ENCODE assay signal across 8 mouse cellular contexts in genomic region chr7:54458386-54458785, GRCm38 (mm10).
DNase-seq lines count a peak whose midpoint lies in the region; ATAC-seq and TF ChIP-seq lines count a peak whose summit lies in the region.

No protein-coding gene starts in this region.

- no peak for ATAC-seq in intestine, postnatal 0 days
- no peak for ATAC-seq in intestine, embryonic 15.5 days
- no peak for ATAC-seq in erythroid progenitor cell, adult 5-6 weeks (replicated peaks; ENCODE audit: low FRiP score, poor library complexity, severe bottlenecking)

- WGBS in intestine, postnatal 0 days = 59% methylated on average over 2 of the region's 2 CpGs
- WGBS in intestine, embryonic 15.5 days = 47% methylated on average over 2 of the region's 2 CpGs

- TF ChIP-seq CTCF in intestine, postnatal 0 days (IDR thresholded peaks at IDR 0.05; ENCODE audit: low read depth) = peak; percentile 64

- H3K4me1 ChIP-seq in intestine, postnatal 0 days (replicated peaks; ENCODE audit: control insufficient read depth, insufficient read depth, low read length) = no peaks in the 10 kb centered on the region
- no peaks in the 10 kb centered on the region for H3K4me1 ChIP-seq in intestine, embryonic 15.5 days (replicated peaks)

- peak; percentile 28 for DNase-seq in Muller cell, postnatal 12 days (ENCODE audit: inconsistent ontology term)
- DNase-seq in embryo, embryonic 10 days (ENCODE audit: low spot score) = peak; percentile 40
- DNase-seq in layer of hippocampus, postnatal 14 days (ENCODE audit: low spot score in 2 of 2) = peak; percentile 10 to 37
- peak; percentile 12 for DNase-seq in telencephalon, adult 2 months (ENCODE audit: low read depth, low spot score)
- DNase-seq in cerebellum, adult 11 months = no peak

- no peak overlapping the region for H3K4me2 ChIP-seq in intestine, postnatal 0 days (replicated peaks; ENCODE audit: low read depth)
- no peak overlapping the region for H3K4me2 ChIP-seq in intestine, embryonic 15.5 days (replicated peaks)

- H3K9ac ChIP-seq in intestine, postnatal 0 days (ENCODE audit: low read depth, low read length) = no peak overlapping the region
- H3K9ac ChIP-seq in intestine, embryonic 15.5 days = no peak overlapping the region

- H3K9me3 ChIP-seq in intestine, postnatal 0 days (ENCODE audit: control insufficient read depth) = no peaks in the 10 kb centered on the region
- no peaks in the 10 kb centered on the region for H3K9me3 ChIP-seq in intestine, embryonic 15.5 days

- H3K27me3 ChIP-seq in intestine, postnatal 0 days (replicated peaks; ENCODE audit: control insufficient read depth, insufficient read depth, low read length) = no peaks in the 10 kb centered on the region
- H3K27me3 ChIP-seq in intestine, embryonic 15.5 days (replicated peaks) = no peaks in the 10 kb centered on the region

- H3K36me3 ChIP-seq in intestine, postnatal 0 days (ENCODE audit: control insufficient read depth, insufficient read depth) = no peaks in the 10 kb centered on the region
- no peaks in the 10 kb centered on the region for H3K36me3 ChIP-seq in intestine, embryonic 15.5 days

- no peak overlapping the region for H3K27ac ChIP-seq in intestine, postnatal 0 days (ENCODE audit: low read depth, low read length)
- H3K27ac ChIP-seq in intestine, embryonic 15.5 days = no peak overlapping the region

- no peak overlapping the region for H3K4me3 ChIP-seq in intestine, postnatal 0 days (ENCODE audit: low read depth, low read length)
- H3K4me3 ChIP-seq in intestine, embryonic 15.5 days (replicated peaks) = no peak overlapping the region
